ENCODE assay signal across 9 mouse cellular contexts in genomic region chr16:13673114-13673513, GRCm38 (mm10). TPM values are rescaled to one million over a fixed set of nuclear protein-coding genes. Genes with fewer than 3 reads are reported as not detected.
DNase-seq lines count a peak whose midpoint lies in the region; ATAC-seq and TF ChIP-seq lines count a peak whose summit lies in the region.
"Had no signal": no experiment of that assay in that cellular context is flagged by ENCODE, and none has a peak within 500 bp of the region (broad histone marks: within the 10 kb centered on the region; RNA-seq: fewer than 3 reads in every experiment).

No protein-coding gene starts in this region.

- H3K9me3 ChIP-seq in heart, embryonic 13.5 days: no peaks in the 10 kb centered on the region
- H3K9me3 ChIP-seq in MEL (replicated peaks; ENCODE audit: insufficient read depth, low read length): no peaks in the 10 kb centered on the region
- H3K9me3 ChIP-seq in hindbrain, embryonic 11.5 days (ENCODE audit: control insufficient read depth, low read length): no peaks in the 10 kb centered on the region
- H3K9me3 ChIP-seq in liver, postnatal 0 days (ENCODE audit: low read length): no peaks in the 10 kb centered on the region

- no peak for TF ChIP-seq RAD21 in MEL (IDR thresholded peaks at IDR 0.05; ENCODE audit: low read depth, low read length)

- no peak for ATAC-seq in heart, embryonic 13.5 days (ENCODE audit: extremely low read depth, insufficient number of reproducible peaks, low FRiP score, low TSS enrichment)
- ATAC-seq in hindbrain, embryonic 11.5 days (ENCODE audit: low FRiP score): no peak
- no peak for ATAC-seq in liver, postnatal 0 days
- ATAC-seq in granulocyte monocyte progenitor cell, adult 5-6 weeks (replicated peaks; ENCODE audit: poor library complexity, severe bottlenecking): no peak

- peaks cover 18% of the 10 kb centered on the region for H3K79me2 ChIP-seq in MEL (ENCODE audit: control insufficient read depth, insufficient read depth, low read length, poor library complexity)

- 80% methylated on average over 5 of the region's 5 CpGs for WGBS in heart, embryonic 13.5 days
- WGBS in hindbrain, embryonic 11.5 days: 82% methylated on average over 5 of the region's 5 CpGs
- 76% methylated on average over 5 of the region's 5 CpGs for WGBS in liver, postnatal 0 days (ENCODE audit: insufficient replicate concordance)

- no peak for TF ChIP-seq POLR2A in MEL (IDR thresholded peaks at IDR 0.05; ENCODE audit: control insufficient read depth in 1 of 2, insufficient read depth in 1 of 2, low read depth in 1 of 2, low read length in 2 of 2, poor library complexity in 1 of 2)

- no peak for TF ChIP-seq CTCF in MEL (IDR thresholded peaks at IDR 0.05 in 2 of 3, conservative IDR thresholded peaks at IDR 0.05 in 1 of 3; ENCODE audit: control insufficient read depth in 1 of 3, insufficient read depth in 1 of 3, low read depth in 2 of 3, low read length in 3 of 3, poor library complexity in 1 of 3, severe bottlenecking in 1 of 3)
- no peak for TF ChIP-seq CTCF in liver, postnatal 0 days (IDR thresholded peaks at IDR 0.05; ENCODE audit: low read depth)
- TF ChIP-seq CTCF in left cerebral cortex, adult 2 months (IDR thresholded peaks at IDR 0.05): no peak

- H3K9ac ChIP-seq in heart, embryonic 13.5 days: peak overlapping the region; percentile 94; the same call in 1 of the 2 replicates
- no peak overlapping the region for H3K9ac ChIP-seq in MEL (ENCODE audit: control insufficient read depth, low read depth, low read length, poor library complexity, severe bottlenecking)
- H3K9ac ChIP-seq in hindbrain, embryonic 11.5 days (ENCODE audit: low read depth, low read length): no peak overlapping the region
- H3K9ac ChIP-seq in liver, postnatal 0 days (replicated peaks): peak overlapping the region; percentile 49; the same call in 1 of the 2 replicates

- peak overlapping the region; percentile 83 for H3K4me2 ChIP-seq in heart, embryonic 13.5 days
- no peak overlapping the region for H3K4me2 ChIP-seq in hindbrain, embryonic 11.5 days (replicated peaks; ENCODE audit: low read depth, low read length)
- H3K4me2 ChIP-seq in liver, postnatal 0 days (ENCODE audit: low read depth, low read length): peak overlapping the region; percentile 73

- no peak for DNase-seq in heart, postnatal 14 days
- DNase-seq in MEL (ENCODE audit: low read depth, low spot score): no peak
- DNase-seq in hindbrain, embryonic 11.5 days (ENCODE audit: low spot score): no peak
- DNase-seq in liver, postnatal 0 days: no peak
- no peak for DNase-seq in thymus, postnatal 4 days
- no peak for DNase-seq in left cerebral cortex, adult 2 months (ENCODE audit: extremely low spot score in 1 of 2, low spot score in 2 of 2)

- H3K4me1 ChIP-seq in heart, embryonic 13.5 days: peaks cover 23% of the 10 kb centered on the region
- peaks cover 3 to 17% of the 10 kb centered on the region in 2 experiments; a peak in 3 of 4 replicates for H3K4me1 ChIP-seq in MEL (ENCODE audit: control insufficient read depth in 1 of 2, insufficient read depth in 2 of 2, low read length in 2 of 2)
- no peaks in the 10 kb centered on the region for H3K4me1 ChIP-seq in hindbrain, embryonic 11.5 days (replicated peaks; ENCODE audit: control insufficient read depth, insufficient read depth, low read length)
- peaks cover 21% of the 10 kb centered on the region for H3K4me1 ChIP-seq in liver, postnatal 0 days (ENCODE audit: insufficient read depth)

- no peak overlapping the region for H3K27ac ChIP-seq in heart, embryonic 13.5 days (replicated peaks)
- H3K27ac ChIP-seq in MEL (ENCODE audit: control insufficient read depth, low read depth, low read length): no peak overlapping the region
- no peak overlapping the region for H3K27ac ChIP-seq in hindbrain, embryonic 11.5 days (ENCODE audit: low read depth, low read length)
- peak overlapping the region; percentile 78 for H3K27ac ChIP-seq in liver, postnatal 0 days (ENCODE audit: low read depth)
- no peak overlapping the region for H3K27ac ChIP-seq in left cerebral cortex, adult 2 months

- peak overlapping the region; percentile 96 for H3K4me3 ChIP-seq in heart, embryonic 13.5 days
- H3K4me3 ChIP-seq in MEL (ENCODE audit: control insufficient read depth in 1 of 2, insufficient read depth in 1 of 2, low read depth in 2 of 2, low read length in 2 of 2): peak overlapping the region; percentile 77 to 84; a peak in 2 of 4 replicates
- peak overlapping the region; percentile 72; the same call in 1 of the 2 replicates for H3K4me3 ChIP-seq in hindbrain, embryonic 11.5 days (ENCODE audit: low read depth, low read length)
- H3K4me3 ChIP-seq in liver, postnatal 0 days (ENCODE audit: low read depth, low read length): peak overlapping the region; percentile 65; the same call in 1 of the 2 replicates
- H3K4me3 ChIP-seq in left cerebral cortex, adult 2 months: no peak overlapping the region

- intact Hi-C loops in heart, postnatal 14 days (cut with DNase I): no loop called here
- intact Hi-C loops in left cerebral cortex, adult 2 months (cut with DNase I): no loop called here

- peaks cover 23% of the 10 kb centered on the region for H3K36me3 ChIP-seq in heart, embryonic 13.5 days
- H3K36me3 ChIP-seq in MEL (ENCODE audit: control insufficient read depth in 1 of 2, insufficient read depth in 2 of 2, low read length in 2 of 2): peaks cover 6 to 16% of the 10 kb centered on the region in 2 experiments
- H3K36me3 ChIP-seq in hindbrain, embryonic 11.5 days (ENCODE audit: control insufficient read depth, insufficient read depth, low read length): no peaks in the 10 kb centered on the region
- peaks cover 15% of the 10 kb centered on the region for H3K36me3 ChIP-seq in liver, postnatal 0 days (replicated peaks; ENCODE audit: insufficient read depth, low read length)

- TF ChIP-seq EP300 in MEL (IDR thresholded peaks at IDR 0.05; ENCODE audit: low read depth in 1 of 2, low read length in 2 of 2): no peak
- no peak for TF ChIP-seq EP300 in liver, postnatal 0 days (IDR thresholded peaks at IDR 0.05; ENCODE audit: low read depth)

- H3K27me3 ChIP-seq in heart, embryonic 13.5 days (replicated peaks): no peaks in the 10 kb centered on the region
- no peaks in the 10 kb centered on the region for H3K27me3 ChIP-seq in MEL (ENCODE audit: control insufficient read depth in 1 of 2, insufficient read depth in 2 of 2, low read length in 2 of 2)
- no peaks in the 10 kb centered on the region for H3K27me3 ChIP-seq in hindbrain, embryonic 11.5 days (ENCODE audit: control insufficient read depth, insufficient read depth, low read length)
- H3K27me3 ChIP-seq in liver, postnatal 0 days (ENCODE audit: insufficient read depth, low read length): no peaks in the 10 kb centered on the region

TF ChIP-seq in MEL, 35 proteins besides CTCF, POLR2A, EP300 and RAD21 (continues in another document):
- no peak for TF ChIP-seq MAX (IDR thresholded peaks at IDR 0.05; ENCODE audit: low read length)
- TF ChIP-seq JUND (IDR thresholded peaks at IDR 0.05; ENCODE audit: low read depth, low read length): no peak

RNA-seq across cellular contexts. Expression of gene 3110001I22Rik, which starts 1.4 kb away (rescaled TPM):
- 4.1 and 4.2 TPM in 2 replicates for polyA plus RNA-seq in heart, embryonic 13.5 days (2015; fragmentation: Nextera tagmentation; extraction: Ambion mirVana)
- total RNA-seq in heart, postnatal 14 days (2021): 1 to 10 TPM; 2.5 to 3.8 TPM
- total RNA-seq in MEL (2012; rRNA removed): 9.1 and 10.8 TPM in 2 replicates
- polyA plus RNA-seq in MEL (2012; ENCODE audit: insufficient read depth in 1 of 2, insufficient read length in 2 of 2, low read depth in 1 of 2, low replicate concordance in 2 of 2, missing spikeins in 1 of 2): 1 to 10 TPM in 1 of 2 experiments, not detected in 1; 8.8 TPM
- 11.6 and 11.8 TPM in 2 replicates for polyA plus RNA-seq in hindbrain, embryonic 11.5 days (2014; fragmentation: Nextera tagmentation; extraction: Ambion mirVana)
- polyA plus RNA-seq in liver, postnatal 0 days (2015; fragmentation: Nextera tagmentation; extraction: Ambion mirVana): 2.2 and 2.4 TPM in 2 replicates
- 1 to 10 TPM; 3.9 to 5.3 TPM for total RNA-seq in left cerebral cortex, adult 2 months (2021)
- total RNA-seq in granulocyte monocyte progenitor cell, adult 5-6 weeks (2014; fragmentation: Nextera tagmentation): 10.4 and 21.6 TPM in 2 replicates
- 23.8 and 25.2 TPM in 2 replicates for total RNA-seq in granulocyte monocyte progenitor cell, adult 5-6 weeks (2017)

RNA-seq across cellular contexts. Expression of gene Bfar, which starts 1.5 kb away (rescaled TPM):
- polyA plus RNA-seq in heart, embryonic 13.5 days (2015; fragmentation: Nextera tagmentation; extraction: Ambion mirVana): 30.9 and 36.5 TPM in 2 replicates
- total RNA-seq in heart, postnatal 14 days (2021): 10 to 100 TPM; 43.0 to 48.4 TPM
- total RNA-seq in MEL (2012; rRNA removed): 17.2 and 20.6 TPM in 2 replicates
- 10 to 100 TPM in 1 of 2 experiments, not detected in 1; 21.8 TPM for polyA plus RNA-seq in MEL (2012; ENCODE audit: insufficient read depth in 1 of 2, insufficient read length in 2 of 2, low read depth in 1 of 2, low replicate concordance in 2 of 2, missing spikeins in 1 of 2)
- 43.0 and 44.1 TPM in 2 replicates for polyA plus RNA-seq in hindbrain, embryonic 11.5 days (2014; fragmentation: Nextera tagmentation; extraction: Ambion mirVana)
- polyA plus RNA-seq in liver, postnatal 0 days (2015; fragmentation: Nextera tagmentation; extraction: Ambion mirVana): 21.3 and 23.1 TPM in 2 replicates
- total RNA-seq in left cerebral cortex, adult 2 months (2021): 10 to 100 TPM; 34.8 to 40.6 TPM
- 48.1 and 52.9 TPM in 2 replicates for total RNA-seq in granulocyte monocyte progenitor cell, adult 5-6 weeks (2014; fragmentation: Nextera tagmentation)
- 49.8 and 65.2 TPM in 2 replicates for total RNA-seq in granulocyte monocyte progenitor cell, adult 5-6 weeks (2017)

RNA-seq across cellular contexts. Expression of gene Parn, which starts 5.1 kb away (rescaled TPM):
- 23.1 and 26.3 TPM in 2 replicates for polyA plus RNA-seq in heart, embryonic 13.5 days (2015; fragmentation: Nextera tagmentation; extraction: Ambion mirVana)
- 10 to 100 TPM; 13.8 to 14.1 TPM for total RNA-seq in heart, postnatal 14 days (2021)
- total RNA-seq in MEL (2012; rRNA removed): 25.2 and 26.7 TPM in 2 replicates
- polyA plus RNA-seq in MEL (2012; ENCODE audit: insufficient read depth in 1 of 2, insufficient read length in 2 of 2, low read depth in 1 of 2, low replicate concordance in 2 of 2, missing spikeins in 1 of 2): 100 to 1,000 TPM in 1 of 2 experiments, 10 to 100 TPM in 1; 38.2 to 160 TPM
- 40.4 and 44.9 TPM in 2 replicates for polyA plus RNA-seq in hindbrain, embryonic 11.5 days (2014; fragmentation: Nextera tagmentation; extraction: Ambion mirVana)
- polyA plus RNA-seq in liver, postnatal 0 days (2015; fragmentation: Nextera tagmentation; extraction: Ambion mirVana): 13.6 and 13.8 TPM in 2 replicates
- total RNA-seq in left cerebral cortex, adult 2 months (2021): 10 to 100 TPM; 21.0 to 22.8 TPM
- 18.8 and 32.3 TPM in 2 replicates for total RNA-seq in granulocyte monocyte progenitor cell, adult 5-6 weeks (2014; fragmentation: Nextera tagmentation)
- 49.3 and 55.0 TPM in 2 replicates for total RNA-seq in granulocyte monocyte progenitor cell, adult 5-6 weeks (2017)

RNA-seq across cellular contexts. Expression of gene Pla2g10, which starts 57.7 kb away (rescaled TPM):
- 0.16 and 0.32 TPM in 2 replicates for polyA plus RNA-seq in heart, embryonic 13.5 days (2015; fragmentation: Nextera tagmentation; extraction: Ambion mirVana)
- not detected for total RNA-seq in heart, postnatal 14 days (2021)
- not detected in 2 replicates for total RNA-seq in MEL (2012; rRNA removed)
- polyA plus RNA-seq in MEL (2012; ENCODE audit: insufficient read depth in 1 of 2, insufficient read length in 2 of 2, low read depth in 1 of 2, low replicate concordance in 2 of 2, missing spikeins in 1 of 2): not detected
- polyA plus RNA-seq in hindbrain, embryonic 11.5 days (2014; fragmentation: Nextera tagmentation; extraction: Ambion mirVana): 0.29 TPM in 1 of 2 replicates, not detected in the other
- not detected in 2 replicates for polyA plus RNA-seq in liver, postnatal 0 days (2015; fragmentation: Nextera tagmentation; extraction: Ambion mirVana)
- not detected for total RNA-seq in left cerebral cortex, adult 2 months (2021)
- total RNA-seq in granulocyte monocyte progenitor cell, adult 5-6 weeks (2014; fragmentation: Nextera tagmentation): not detected in 2 replicates
- not detected in 2 replicates for total RNA-seq in granulocyte monocyte progenitor cell, adult 5-6 weeks (2017)
- polyA plus RNA-seq: frontal cortex, adult 2 months had no signal

Comparison
In these comparisons a context has a peak if more than half of its experiments do, and no peak if none do; other contexts are left out.
1. H3K9ac ChIP-seq: peak in heart, embryonic 13.5 days (single experiment) and liver, postnatal 0 days (single experiment); none in MEL (single experiment) and hindbrain, embryonic 11.5 days (single experiment).